Mouse (Mus musculus): Measurements from ENCODE around the gene Zfp536.

The Zfp536 gene

DNA sequence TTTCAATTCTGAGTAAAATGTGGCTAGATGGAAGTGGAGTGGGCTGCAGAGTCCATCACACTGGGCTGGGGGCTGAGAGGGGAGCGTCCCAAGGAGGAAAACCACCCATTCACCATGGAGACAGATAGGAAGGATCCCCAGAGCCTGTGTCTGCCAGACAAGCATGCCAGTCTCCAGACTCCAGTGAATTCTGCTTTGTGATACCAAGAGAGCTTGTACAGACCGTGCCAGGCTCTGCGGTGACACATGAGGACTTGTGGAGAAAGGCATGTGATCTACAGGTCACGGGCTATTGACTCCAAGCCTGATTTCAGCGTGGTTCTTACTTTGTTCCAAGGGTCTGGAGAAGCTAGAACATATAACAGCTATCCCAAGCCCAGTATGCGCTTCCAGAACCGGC, 230.5 kb downstream of the Zfp536 start:
- no peak for DNase-seq

DNA sequence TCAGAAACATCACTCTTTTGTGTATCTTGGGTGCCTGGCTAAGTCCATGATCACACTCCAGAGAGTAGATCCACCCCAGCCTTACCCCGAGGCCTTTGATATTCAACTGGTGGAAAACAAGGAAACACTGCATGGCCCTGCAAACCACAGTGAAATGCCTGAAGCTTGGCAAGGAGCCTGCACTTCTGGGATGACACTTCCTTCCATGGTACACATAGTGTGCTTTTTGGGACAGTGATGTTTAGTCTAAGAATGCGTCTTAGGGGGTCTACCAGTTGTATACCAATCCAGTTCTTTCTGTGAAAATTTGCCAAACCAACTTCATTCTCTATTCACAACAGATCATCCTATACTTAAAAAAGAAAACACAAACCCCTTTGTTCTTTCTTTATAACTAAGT, 242.3 kb downstream of the Zfp536 start:
- no peak for DNase-seq

DNA sequence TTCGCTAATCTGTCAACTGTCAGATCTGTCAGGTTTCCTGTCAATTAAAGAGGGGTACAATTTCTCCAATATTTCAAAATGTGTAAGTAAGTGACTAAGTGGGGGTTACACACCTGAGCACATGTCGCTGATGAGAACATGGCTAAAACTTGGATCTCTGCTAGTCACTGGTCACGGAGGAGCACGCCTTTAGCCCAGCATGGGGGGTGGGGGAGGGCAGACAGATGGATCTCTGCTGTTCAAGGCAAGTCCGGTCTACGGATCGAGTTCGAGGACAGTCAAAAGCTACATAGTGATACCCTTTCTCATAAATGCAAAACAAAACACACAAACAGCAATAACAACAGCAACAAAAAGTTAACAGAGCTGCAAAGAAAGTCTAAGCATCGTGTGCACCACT, 245.1 kb downstream of the Zfp536 start:
- DNase-seq = no peak

DNA sequence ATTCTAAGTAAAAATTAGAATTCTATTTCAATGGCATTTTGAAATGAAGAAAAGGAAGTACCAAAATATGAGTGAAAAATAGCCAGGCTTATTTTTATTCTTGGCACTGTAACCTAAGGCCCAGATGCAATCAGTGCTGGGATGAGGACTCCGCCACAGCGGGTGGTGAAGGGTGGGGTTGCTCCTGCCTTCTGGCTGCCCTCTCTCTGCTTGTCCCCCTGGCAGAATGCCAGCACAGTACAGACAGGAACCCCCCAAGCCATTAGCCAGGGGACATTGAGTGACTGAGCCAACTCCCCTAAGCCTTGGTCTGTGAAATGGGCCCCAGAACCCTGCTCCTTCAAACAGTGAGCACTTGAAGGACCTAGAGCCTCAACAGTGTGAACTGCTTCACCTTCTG, 245.6 kb downstream of the Zfp536 start:
- DNase-seq = peak; percentile 72 to 77

DNA sequence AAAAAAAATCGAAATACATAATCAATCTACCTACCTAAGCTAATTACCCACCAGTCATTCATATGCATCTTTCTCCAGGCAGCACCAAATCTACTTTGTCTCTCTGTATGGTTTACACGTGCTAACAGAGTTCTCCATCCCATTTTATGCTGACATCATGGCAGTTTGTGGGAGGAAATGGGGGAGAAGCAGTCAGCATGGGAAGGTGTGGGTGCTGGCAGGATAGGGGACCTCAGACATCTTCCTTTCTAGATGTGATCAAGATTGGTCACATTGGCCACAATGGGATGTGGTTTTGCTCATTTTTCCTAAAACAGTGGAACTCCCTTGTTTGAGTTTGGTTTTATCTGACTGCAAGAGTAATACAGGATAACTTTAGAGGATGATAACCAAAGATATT, 252.0 kb downstream of the Zfp536 start:
- no peak for DNase-seq

DNA sequence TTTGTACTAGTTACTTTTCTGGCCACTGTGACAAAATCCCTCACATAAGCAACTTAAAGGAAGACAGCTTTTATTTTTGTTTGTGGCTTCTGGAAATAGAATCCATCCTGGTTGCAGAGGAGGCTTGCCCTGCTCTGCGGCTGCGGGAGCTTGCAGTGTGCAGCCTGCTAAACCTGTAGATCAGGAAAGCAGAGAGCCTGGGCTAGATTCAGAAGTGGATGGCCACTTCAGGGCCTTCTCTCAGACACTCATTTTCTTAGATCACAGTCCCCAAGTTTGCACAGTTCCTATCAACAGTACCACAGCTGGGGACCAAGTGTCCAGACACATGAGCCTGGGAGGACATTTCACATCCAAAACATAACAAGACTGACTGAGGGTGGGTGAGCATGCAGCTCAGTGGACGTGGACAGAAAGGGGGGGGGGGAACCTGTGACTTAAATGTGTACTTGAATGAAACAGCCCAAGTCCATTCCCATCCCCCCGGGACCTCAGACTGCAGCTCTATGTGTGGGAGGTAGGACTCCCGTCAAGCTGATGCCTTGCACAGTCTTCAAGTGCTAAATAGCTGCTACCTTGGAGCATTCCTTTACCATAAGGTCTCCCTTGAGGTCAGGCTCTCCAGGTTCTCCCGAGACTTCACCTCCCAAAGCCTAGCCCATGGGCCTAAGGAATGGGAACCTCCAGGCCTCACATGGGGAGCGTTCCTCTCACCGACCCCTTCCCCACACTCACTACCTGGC, 262.3 kb downstream of the Zfp536 start:
- no peak for DNase-seq

DNA sequence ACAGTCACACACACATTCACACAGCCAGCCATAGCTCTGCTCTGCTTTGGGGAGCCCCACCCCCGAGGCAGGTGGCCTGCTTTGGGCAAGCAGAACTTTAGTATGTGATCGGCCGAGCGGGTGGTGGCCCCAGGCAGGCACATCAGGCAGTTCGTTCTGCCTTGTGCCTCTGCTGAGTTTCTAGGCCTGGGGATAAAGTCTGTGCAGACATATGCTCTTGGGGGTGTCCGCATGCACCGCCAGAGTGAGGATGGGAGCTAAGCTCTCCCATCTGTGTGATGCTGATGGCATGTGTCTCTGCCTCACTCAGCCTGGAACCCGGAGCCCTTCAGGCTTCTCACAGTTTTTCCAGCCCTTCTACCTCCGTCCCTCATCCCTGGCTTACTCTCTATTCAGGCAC, 263.7 kb downstream of the Zfp536 start:
- no peak for DNase-seq

DNA sequence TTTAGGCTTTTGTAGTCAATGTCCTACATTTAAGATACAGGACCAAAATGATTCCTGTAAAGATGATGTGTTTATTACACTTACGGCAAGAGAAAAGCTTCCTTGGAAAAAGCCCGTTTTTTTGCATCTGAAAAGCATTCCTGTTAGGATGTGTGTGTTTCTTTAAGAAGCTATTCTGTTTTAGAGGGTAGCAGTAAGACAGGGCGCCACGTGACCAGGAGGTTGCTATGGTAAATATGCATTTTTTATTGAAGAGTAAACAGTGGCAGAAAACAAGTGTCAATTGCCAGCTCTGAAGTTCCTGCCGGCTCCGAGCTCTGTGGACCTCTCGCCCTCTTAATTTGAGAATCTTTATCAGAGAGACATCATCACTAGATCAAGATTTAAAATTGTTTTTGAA, 267.9 kb downstream of the Zfp536 start:
- DNase-seq = no peak

DNA sequence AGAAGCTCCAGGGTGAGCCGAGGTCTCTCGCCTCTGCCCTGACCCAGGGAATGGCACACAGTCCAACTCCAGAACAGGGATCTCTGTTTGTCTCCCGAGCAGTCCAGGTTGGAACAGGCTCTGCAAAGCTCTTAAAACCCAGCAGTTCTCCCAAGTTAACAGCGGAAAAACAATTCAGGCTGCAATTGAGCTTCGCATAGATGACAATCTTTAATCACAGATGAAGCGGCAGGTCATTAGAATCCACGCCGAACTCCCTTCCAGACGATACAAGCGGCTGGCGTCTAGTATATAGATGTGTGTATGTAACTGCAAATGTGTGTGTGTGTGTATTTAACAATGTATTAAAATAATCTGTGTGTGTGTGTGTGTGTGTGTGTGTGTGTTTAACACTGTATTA, 268.3 kb downstream of the Zfp536 start:
- DNase-seq = no peak

DNA sequence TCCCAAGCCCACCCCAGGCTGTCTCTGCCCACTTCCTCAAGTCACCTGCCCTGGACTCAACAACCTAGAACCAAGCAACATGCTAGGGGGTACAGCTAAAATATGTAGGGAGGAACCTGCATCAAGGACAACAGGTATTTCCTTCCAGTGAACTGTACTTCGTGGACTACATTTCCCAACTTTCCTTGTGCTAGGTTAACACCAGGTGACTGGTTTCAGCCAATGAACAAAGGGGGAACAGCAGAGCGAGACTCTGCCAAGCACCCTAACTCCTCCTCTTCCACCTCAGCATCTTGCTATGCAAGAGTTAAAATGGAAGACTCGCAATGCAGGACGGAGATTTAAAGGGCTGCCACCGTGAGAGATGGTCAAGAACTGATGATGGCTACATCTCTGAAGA, 274.6 kb downstream of the Zfp536 start:
- DNase-seq = no peak

DNA sequence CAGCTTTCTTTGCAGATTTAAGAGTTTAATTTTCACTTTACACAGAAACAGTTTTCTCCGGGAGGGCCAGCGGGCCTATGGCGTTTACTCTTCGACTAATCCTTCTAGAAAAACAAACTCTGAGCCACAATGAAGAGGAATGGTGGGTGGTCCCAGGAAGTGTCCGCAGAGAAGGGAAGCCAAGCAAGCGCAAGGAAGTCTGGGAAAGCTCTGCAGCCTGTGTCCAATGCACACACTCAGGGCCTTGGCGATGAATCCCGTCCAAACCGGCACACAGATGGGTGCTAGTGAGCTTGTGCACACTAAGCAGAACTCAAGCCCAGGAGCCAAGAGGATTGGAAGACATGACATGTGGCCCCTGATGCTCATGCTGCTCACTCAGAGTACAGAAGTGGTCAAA, 276.9 kb downstream of the Zfp536 start:
- DNase-seq = no peak

DNA sequence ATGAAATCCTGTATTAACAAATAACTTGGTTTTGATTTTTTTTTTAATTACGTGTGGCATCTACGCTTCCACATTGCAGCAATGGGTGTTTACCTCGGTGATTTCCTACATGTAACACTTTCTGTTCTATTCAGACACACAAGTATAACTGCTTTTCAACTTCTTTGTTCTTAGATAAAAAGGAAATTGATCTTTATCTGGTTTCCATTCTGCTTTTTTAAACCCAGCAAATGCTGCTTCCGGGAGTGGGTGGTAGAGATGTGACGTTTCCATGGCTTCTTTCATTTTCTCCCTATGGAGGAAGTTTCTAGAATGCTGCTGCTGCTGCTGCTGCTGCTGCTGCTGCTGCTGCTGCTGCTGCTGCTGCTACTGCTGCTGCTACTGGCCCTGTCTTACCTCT, 283.1 kb downstream of the Zfp536 start:
- no peak for DNase-seq

DNA sequence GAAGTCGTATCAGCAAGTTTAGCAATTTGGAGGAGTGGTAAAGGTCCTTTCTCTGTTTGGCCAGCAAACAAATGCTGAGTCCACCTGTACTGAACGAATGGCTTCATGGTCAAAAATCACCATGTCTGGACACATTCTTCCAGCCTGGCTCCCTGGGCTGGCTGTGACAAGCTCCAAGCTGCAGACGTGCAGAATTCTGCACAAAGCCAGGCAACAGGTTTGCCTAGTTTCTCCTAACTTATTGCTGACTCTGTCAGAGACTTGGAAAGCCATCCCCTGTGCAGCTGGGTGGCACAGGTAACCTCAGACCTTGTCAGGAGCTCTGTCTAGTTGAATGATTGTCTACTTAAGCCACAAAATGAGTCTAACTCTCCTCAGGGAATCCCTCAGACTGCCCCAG, 288.5 kb downstream of the Zfp536 start:
- DNase-seq = no peak

DNA sequence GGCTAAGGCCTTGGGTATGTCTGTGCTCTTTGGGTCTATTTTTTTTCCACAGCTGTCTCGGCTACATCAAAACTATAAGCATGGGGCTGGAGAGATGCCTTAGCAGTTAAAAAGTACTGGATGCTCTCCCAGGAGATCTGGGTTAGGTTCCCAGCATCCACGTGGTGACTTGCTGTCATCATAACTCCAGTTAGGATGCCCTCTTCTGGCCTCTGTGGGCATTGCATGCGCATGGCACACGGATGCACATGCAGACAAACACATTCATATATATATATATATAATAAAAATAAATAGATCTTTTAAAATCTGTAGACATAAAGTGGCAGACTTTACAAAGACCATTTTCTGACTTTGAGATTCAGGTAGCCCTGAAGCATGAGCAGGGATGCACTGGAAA, 290.9 kb downstream of the Zfp536 start:
- peak; percentile 19 to 39 for DNase-seq

DNA sequence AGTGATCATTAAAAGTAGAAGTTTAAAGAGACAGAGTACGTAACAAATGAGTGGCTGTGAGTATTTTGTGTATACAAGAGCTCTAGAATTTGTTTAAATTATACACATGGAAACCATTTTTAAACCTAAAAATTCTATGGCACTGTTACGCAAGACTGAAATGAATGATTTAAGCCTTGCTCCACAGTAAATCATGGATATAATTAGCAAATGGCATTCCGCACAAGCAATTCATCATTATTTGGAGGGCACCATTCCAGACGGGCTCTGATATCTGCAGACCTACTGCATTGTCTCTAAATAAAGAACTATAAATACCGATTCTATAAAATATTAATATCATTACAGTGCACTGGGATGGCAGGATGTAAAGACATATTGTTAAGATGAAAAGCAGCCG, 292.3 kb downstream of the Zfp536 start:
- no peak for DNase-seq

DNA sequence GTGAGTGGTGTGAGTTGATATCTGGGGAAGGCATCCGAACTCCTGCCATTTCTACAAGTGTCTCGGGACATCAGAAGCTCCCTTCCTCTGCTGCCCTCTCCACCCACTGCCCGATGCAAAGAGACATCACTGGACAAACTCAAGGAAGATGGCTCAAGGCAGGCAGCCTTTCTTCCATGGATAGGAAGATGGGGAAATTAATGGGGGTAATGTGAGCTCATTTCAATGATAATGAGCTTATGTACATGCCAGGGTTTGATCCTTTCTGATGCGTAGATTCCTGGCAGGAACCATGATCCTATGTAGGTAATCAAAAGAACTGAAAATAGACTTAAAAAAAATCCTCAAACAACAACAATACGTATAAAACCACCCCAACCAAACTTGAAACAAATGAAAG, 296.1 kb downstream of the Zfp536 start:
- no peak for DNase-seq

DNA sequence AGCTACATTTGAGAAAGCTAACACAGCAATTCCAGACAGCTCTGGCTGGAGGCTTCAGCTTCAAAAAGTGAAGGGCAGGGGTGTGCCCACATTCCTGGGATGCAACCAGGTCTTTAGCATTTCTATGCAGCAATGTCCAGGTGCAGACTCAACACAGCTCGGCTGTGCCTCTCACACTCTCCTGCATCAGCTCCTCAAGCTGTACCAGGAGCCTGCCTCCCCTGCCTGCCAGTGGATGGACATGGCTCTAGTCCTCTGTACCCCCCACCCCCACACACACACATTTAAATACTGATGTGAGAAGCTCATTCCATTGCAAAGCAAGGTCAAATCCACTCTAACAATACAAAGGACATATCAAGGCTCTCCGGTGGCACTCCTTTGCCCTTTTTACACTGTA, 298.0 kb downstream of the Zfp536 start:
- no peak for DNase-seq

DNA sequence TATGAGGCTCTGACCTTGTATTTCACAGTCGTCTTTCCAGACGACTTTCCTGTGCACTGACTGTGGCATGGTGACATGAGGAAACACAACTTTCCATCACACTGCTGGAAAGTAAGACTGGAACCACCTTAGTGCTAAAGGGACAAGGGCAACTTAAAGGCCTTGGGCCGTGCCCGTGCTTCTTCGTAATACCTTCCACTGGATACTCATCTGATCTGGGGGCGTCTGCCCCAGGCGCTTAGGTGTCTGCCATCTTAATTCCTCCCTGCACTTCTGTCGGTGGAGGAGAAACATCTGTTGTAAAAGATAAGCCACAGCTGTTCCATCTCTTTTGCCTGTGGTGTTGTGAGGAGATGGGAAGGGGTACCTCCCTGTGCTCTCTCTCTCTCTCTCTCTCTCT, 299.2 kb downstream of the Zfp536 start:
- no peak for DNase-seq

DNA sequence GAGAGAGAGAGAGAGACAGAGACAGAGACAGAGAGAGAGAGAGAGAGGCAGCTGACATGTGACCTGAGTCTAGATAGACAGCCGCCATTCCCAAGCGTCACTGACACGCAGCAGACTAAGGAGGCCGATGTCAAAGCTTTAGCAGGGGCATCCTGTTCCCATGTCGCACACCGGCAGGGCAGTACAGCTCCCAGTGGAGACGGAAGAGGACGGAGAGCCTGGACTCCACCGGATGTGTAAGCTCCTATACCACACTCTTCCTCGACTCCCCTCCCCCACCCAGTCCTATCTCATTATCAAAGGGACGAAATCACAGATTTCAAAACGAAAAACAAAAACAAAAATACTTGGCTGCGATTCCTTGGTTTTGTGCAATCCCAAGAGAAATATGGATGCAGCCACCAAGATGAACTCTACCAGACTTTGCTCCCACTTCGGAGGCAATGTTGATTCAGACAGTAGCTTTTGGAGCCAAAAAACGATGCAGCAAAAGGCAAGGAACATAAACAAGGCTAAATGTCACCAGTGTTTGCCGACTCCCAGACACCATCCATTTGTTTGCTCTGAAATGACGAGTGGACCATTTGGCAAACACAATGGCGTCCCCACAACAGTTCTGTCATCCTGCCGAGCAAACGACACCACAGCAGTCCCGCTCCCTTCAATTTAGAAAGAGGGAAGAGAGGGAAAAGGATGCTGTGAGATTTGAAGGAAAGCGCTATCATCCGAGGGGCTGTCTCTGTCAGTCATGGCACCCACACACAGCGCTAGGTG, 299.9 kb downstream of the Zfp536 start:
- no peak for DNase-seq

DNA sequence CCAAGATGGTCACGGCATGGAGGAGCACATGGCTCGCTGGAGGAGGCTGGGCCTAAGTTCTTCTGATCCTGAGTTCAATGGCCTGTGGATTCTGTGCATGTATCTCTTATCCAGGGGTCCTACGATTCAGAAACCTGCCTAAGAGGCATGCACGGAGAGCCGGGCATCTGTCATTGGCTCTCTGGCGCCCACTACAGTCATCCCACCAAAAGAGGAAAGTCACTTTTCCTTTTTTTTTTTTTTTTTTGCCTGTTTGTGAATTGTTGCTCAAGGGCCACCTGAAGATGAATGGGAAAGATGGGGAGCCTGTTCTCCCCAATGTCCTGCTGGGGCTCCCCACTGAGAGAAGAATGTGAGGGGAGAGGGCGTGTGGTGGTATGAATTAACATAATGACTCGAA, 301.7 kb downstream of the Zfp536 start:
- no peak for DNase-seq

DNA sequence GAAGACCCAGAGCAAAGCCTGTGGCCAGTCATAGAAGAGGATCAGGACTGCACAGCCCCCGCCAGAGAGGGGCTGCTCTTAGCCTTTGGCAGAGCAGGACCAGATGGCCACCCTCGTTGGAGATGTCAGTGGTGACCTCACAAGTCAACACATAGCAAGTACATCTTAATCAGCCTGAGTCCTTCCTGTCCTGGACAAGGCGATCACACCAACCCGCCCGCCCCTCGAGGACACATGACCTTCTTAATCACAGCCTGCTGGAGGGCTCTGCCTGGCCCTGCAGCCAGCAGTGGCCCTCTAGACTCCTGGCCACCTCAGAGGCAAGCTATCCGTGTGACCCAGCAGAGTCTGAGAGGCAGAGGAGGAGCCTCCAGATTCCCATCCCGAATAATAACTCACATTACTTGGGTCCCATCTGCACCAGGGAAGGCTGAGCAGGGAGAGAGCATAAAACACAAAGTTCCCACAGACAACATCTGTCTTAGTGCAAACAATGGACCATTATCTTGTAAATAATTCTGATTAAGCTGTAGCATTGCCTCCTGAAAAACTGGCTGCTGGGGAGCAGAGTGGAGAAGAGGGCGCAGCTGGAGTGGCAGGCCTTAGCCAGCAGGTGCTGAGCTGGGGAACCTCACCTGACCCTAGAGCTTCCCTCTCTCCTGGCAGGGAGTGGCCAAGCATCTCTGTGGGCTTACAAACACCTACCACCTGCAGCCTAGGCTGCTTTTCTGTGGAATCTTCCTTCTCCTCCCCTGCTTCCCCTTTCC, 306.8 kb downstream of the Zfp536 start:
- DNase-seq = no peak

DNA sequence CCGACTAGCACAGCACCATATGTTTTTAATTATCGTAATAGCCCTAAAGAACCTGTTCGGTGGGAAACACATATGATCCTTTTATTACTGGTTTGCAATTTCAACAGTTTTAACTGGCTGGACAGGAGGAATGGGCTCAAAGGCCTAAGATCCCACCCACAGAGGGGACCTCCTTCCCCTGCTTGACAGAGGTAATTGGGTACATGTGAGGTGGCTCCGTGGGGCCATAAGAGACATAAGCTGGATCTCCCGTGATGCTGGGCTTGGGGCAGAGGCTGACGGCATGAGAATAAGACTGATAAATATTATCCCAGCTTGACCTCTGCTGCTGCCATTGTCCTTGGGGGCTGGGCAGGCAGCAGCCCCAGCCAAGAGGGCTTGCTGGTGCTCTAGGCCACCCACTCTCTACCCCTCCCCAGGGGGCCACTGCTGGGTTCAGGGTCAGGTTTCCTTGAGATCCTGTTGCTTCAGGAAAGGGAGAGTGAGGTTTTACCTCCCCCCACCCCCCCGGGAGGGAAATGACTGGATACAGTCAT, 309.2 kb downstream of the Zfp536 start:
- DNase-seq = no peak

DNA sequence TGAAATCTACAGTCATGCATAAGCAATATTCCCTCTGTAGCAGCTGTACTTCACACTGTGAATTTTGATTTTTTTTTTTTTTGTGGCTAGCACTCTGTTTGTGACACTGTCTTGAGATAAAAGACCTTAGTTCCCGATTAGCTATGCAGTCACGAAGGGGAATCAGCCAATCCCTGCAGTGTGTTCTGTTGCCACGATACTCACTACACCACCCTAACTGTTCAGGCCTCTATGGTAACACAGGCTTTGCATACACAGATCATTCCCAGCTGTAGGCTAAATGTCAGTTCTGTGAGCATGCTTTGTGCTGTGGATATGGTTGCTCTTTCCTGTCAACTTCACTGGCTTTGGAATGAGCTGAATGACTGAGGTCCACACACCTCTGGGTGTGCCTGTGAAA, 325.9 kb downstream of the Zfp536 start:
- no peak for DNase-seq

DNA sequence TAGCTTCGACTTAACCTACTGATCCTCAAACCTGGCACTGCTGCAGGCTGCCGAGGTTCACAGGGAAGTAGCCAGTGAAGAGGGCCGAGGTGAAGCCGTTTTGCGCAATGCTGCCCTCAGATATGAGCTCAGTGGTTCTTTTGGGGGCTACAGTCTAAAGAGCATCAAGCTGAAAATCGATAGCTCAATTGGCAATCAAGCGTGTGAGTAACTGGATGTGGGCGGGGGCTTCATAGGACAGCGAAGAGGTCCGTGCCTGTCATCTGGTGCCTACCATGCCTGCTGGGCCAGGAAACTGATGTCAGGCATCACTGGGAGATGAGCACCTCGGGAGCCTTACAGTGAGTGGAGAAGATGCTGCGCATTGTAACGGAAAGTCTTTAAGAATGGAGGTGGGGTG, 333.5 kb downstream of the Zfp536 start:
- no peak for DNase-seq

All from cerebellum, adult 18-20 months (tissue).